Mouse (Mus musculus): ENCODE measurements around the gene Slc25a44.

DNA sequence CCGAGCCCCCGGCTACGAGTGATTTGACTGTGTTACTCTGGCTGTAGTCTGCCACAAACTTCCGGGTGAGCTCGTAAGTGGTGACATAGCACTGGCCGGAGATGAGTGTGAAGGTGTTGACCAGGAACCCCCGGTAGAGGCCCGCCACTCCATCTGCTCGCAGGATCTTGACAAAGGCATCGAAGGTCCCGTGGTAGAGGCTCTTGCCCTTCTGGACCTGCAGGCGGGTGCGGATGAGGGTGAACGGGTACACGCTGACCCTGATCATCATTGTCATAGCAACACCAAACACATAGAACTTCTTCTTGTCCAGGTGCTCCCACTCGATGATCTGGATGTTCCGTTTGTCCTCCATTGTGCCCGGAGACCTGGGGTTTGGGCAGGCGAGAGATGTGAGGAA is 4.2 kb downstream of the Slc25a44 start:
- TF ChIP-seq POLR2A (IDR thresholded peaks at IDR 0.05; ENCODE audit: borderline replicate concordance, extremely low read depth, insufficient read depth, insufficient read length, poor library complexity, severe bottlenecking) = no peak
- no peak for TF ChIP-seq CTCF (IDR thresholded peaks at IDR 0.05; ENCODE audit: borderline replicate concordance, extremely low read depth, insufficient read depth, insufficient read length)

All from brain, embryonic 14.5 days (tissue).